Mouse (Mus musculus) right cerebral cortex, postnatal 14 days (tissue): ENCODE data around the gene D17H6S53E.
"Not testable (repeated sequence)": the region's sequence is repeated elsewhere in the genome, so short reads cannot be mapped to it uniquely, and the experiment has no call there.

Experiments
- DNase-seq: peaks from one replicate; pipeline ENCODE4 v3.0.0; 2022

D17H6S53E gene

GRCm38 (mm10) chr17:35102299-35102698 is 23.9 kb upstream of the D17H6S53E start:
- no peak for DNase-seq

GRCm38 (mm10) chr17:35103221-35103690 is 22.9 kb upstream of the D17H6S53E start:
- no peak for DNase-seq

GRCm38 (mm10) chr17:35104079-35104478 is 22.1 kb upstream of the D17H6S53E start:
- no peak for DNase-seq

GRCm38 (mm10) chr17:35104754-35105153 is 21.4 kb upstream of the D17H6S53E start:
- DNase-seq = no peak

GRCm38 (mm10) chr17:35105740-35106389 is 20.3 kb upstream of the D17H6S53E start:
- peak; percentile 43 for DNase-seq

GRCm38 (mm10) chr17:35106522-35106921 is 19.7 kb upstream of the D17H6S53E start:
- no peak for DNase-seq

GRCm38 (mm10) chr17:35108097-35108496 is 18.1 kb upstream of the D17H6S53E start, which contains the start of gene Ly6g5c:
Gene Ly6g5c (plus strand): TSS chr17:35108279.
- DNase-seq = no peak

GRCm38 (mm10) chr17:35111774-35112173 is 14.4 kb upstream of the D17H6S53E start:
- no peak for DNase-seq

GRCm38 (mm10) chr17:35115046-35116019 is 10.8 kb upstream of the D17H6S53E start, which contains the start of gene Ly6g5b:
Gene Ly6g5b (minus strand): TSS chr17:35115428.
- no peak for DNase-seq

- DNase-seq = no peak
Measured at GRCm38 (mm10) chr17:35120745-35121142, 5.4 kb upstream of the D17H6S53E start.

GRCm38 (mm10) chr17:35121143-35121799 is 4.9 kb upstream of the D17H6S53E start, which contains the start of gene Gpank1:
Gene Gpank1 (plus strand): TSS chr17:35121455.
- DNase-seq = peak; percentile 96

- DNase-seq = peak; percentile 60
Measured at GRCm38 (mm10) chr17:35121871-35122303, 4.3 kb upstream of the D17H6S53E start, which contains the start of gene Csnk2b. Gene Csnk2b (minus strand): TSS chr17:35122053.

GRCm38 (mm10) chr17:35123287-35123686 is 2.9 kb upstream of the D17H6S53E start:
- DNase-seq = not testable (repeated sequence)

- not testable (repeated sequence) for DNase-seq
Measured at GRCm38 (mm10) chr17:35124261-35124896, 1.8 kb upstream of the D17H6S53E start.

GRCm38 (mm10) chr17:35125081-35125480 is 1.1 kb upstream of the D17H6S53E start:
- no peak for DNase-seq

GRCm38 (mm10) chr17:35125578-35125977 is 595 bp upstream of the D17H6S53E start:
- DNase-seq = no peak

GRCm38 (mm10) chr17:35127017-35127416 is 844 bp downstream of the D17H6S53E start:
- DNase-seq = no peak

- DNase-seq = no peak
Measured at GRCm38 (mm10) chr17:35128996-35129395, 2.8 kb downstream of the D17H6S53E start.

GRCm38 (mm10) chr17:35131038-35131437 is 4.9 kb downstream of the D17H6S53E start:
- no peak for DNase-seq

- no peak for DNase-seq
Measured at GRCm38 (mm10) chr17:35131500-35132173, 5.5 kb downstream of the D17H6S53E start, which contains the start of gene Apom. Gene Apom (minus strand): TSS chr17:35132050.

GRCm38 (mm10) chr17:35132174-35132560 is 6.0 kb downstream of the D17H6S53E start:
- no peak for DNase-seq

GRCm38 (mm10) chr17:35133517-35133916 is 7.3 kb downstream of the D17H6S53E start:
- DNase-seq = no peak
